Mouse (Mus musculus) kidney, postnatal 4 days (tissue): ENCODE measurements around the gene Ddx39.

Experiments used
- DNase-seq, 2 experiments: peaks; one replicate each; pipeline ENCODE4 v3.0.0; 2021; ENCODE audit warnings: mixed read lengths in 2 of 2

The Ddx39 gene

DNA sequence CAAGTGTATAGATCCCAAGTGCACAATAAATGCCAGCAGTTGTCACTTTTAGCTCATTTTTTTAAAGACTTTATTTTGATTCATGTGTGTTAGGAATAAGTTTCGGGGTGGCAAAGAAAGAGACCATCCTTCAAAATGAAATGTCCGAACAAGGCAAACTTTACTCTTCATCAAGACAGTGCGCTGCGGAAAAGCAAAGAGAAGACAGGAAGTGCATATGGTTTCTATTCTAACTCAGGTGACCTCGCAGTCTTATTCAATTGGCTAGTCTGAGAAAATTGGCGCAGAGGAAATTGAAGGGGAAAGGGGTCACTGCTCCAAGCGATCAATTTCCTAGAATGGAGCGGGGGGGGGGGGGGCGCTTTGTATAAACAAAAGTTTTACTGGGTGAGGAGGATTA lies 15.4 kb upstream of the Ddx39 start:
- no peak for DNase-seq

DNA sequence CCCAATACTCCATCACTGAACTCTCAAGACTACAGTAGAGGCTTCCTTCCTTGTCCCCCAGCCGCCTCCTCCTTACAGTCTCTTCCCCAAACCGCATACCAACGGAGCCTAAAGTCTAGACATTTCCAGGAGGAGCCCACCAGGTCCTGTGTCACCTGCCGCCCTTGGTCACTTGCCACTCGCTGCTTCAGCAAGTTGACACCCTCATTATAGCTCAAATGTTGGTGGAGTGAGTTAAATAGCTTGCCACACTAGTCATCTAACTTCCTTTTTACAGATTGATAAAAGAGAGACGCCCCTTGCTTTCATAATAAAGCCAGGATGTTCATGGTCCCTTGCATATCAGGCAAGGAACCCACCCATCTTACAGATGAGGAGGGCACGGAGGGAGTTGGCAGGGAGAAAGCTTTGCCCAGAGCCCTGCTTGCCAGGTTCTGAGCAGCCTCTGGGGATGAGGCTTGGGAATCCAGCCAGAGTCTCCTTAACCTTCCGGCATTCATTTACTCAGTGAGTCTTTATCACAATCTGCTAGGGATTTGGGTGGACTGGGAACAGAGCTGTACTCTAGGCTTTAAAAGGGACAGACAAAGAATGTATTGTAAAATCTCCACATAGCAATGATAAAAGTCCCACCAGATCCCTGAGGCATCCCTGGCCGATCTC lies 14.4 kb upstream of the Ddx39 start:
- no peak for DNase-seq

DNA sequence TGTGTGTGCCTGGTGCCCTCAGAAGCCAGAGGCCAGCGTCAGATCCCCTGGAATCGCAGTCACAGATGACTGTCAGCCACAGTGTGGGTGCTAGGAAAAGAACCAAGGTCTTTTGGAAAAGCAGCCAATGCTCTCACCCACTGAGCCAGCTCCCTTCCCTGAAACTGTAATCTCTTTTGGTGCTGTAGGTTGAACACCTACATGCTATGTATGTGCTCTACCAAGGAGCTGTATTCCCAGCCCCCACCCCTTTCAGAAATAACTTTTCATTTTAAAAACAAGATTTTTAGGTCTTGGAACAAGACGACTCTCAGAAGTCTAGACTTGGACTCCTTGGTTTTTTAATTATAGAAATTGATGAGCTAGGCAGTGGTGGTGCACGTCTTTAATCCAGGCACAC lies 11.6 kb upstream of the Ddx39 start:
- no peak for DNase-seq

DNA sequence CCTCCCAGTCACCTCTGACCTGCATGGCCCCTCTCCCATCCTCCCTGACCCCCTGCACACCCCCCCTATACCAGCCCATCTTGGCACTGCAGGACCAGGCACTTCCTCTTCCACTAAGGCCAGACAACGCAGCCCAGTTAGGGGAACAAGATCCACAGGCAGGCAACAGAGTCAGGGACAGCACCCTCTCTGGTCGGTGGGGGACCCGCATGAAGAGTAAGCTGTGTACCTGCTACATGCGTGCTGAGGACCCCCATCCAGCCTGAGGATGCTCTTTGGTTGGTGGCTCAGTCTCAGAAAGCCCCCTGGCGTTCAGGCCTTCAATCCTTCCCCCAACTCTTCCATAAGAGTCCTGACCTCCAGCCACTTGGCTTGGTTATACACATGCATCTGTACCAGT lies 8.6 kb upstream of the Ddx39 start:
- DNase-seq: no peak

DNA sequence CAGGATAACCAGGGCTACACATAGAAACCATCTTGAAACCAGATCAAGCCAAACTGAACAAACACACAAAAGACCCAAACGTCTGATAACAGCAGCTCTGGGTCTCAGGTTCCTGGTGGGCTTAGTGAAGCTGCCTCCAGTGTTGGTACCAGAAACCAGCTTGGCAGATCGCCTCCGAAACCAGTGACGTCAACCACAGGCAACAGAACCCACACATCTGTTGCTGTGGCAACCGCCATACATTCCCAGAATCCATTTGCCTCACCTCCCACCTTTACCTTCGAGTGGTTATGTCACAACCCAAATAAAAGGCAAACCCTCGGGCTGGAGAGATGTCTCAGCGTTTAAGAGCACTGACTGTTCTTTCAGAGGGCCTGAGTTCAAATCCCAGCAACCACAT lies 7.4 kb upstream of the Ddx39 start:
- DNase-seq: no peak

DNA sequence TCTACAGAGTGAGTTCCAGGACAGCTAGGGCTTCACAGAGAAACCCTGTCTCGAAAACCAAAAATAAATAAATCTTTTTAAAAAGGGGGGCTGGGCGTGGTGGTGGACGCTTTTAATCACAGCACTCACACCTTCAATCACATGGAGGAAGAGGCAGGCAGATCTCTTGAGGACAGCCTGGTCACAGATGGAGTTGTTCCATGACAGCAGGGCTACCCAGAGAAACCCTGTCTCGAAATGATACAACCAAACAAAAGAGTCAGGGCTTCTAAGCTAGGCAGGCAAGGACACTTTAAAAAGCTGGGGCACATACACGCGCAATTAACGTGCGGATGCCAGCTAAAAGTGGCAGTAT lies 324 bp upstream of the Ddx39 start:
- DNase-seq: no peak

DNA sequence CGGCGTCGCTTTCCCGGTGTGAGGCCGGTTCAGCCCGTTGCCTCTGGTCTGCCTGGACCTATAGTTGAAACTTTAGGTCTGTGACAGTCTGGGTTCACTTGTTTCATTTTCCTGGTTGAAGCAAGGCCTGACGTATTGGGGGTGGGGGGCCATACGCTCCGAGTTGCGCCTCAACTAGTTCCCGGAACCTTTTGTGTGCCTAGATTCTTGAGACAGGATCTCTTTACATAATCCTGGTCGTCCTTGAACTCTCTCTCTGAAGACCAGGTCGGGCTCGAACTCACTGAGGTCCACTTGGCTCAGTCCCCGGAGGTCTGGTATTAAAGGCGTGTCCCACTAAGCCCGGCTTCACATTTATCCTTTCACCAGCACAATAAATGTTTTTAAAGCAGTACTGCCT lies 794 bp downstream of the Ddx39 start:
- DNase-seq: no peak

DNA sequence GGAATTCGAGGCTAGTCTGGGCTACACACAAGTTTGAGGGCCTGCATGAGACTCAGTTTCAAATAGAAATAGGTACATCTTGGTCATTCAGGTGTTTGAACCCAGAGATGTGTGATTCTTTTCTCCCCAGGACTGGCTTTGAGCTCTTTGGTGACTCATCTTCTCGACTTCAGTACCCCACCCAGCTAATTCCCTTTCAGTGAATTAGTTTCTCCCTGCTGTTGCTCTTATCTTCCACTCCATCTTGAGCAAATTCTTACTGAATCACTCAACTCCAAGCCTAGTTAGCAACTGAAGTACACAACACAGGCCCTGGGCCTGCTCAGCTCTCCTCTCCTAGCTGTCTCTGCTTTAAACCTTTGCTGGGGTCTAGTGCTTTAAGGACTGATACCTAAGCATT lies 1.6 kb downstream of the Ddx39 start:
- no peak for DNase-seq

DNA sequence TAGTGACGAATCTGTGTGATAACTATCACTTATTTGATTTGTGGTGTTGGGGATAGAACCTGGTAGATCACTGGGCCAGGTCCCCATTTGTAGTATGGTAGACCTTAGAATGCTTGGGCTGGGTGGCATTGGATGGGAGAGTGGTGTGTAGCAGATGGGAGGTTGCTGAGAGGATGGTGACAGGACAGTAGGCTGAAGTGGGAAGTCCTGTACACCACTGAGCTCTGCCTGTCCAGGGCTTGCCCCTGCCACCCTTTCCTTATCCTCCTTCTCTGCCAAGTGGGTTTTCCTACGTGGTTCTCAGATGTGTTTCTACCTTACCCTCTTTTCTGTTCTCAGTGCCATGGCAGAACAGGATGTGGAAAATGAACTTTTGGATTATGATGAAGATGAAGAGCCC lies 4.1 kb downstream of the Ddx39 start:
- no peak for DNase-seq

DNA sequence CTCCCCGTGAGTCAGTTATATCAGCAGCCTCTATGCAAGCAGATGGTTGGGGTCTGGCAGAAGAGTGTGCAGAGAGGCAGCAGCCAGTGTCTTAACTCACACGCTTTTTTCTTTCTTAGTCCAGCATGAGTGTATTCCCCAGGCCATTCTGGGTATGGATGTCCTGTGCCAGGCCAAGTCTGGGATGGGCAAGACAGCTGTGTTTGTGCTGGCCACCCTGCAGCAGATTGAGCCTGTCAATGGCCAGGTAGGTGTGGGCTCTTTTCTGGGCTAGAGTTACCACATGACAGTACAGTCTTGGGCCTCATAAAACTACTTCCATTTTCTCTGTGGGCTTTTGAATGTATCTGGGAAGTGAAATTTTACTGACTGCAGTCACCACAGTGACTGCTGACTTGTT lies 4.7 kb downstream of the Ddx39 start:
- DNase-seq: no peak

DNA sequence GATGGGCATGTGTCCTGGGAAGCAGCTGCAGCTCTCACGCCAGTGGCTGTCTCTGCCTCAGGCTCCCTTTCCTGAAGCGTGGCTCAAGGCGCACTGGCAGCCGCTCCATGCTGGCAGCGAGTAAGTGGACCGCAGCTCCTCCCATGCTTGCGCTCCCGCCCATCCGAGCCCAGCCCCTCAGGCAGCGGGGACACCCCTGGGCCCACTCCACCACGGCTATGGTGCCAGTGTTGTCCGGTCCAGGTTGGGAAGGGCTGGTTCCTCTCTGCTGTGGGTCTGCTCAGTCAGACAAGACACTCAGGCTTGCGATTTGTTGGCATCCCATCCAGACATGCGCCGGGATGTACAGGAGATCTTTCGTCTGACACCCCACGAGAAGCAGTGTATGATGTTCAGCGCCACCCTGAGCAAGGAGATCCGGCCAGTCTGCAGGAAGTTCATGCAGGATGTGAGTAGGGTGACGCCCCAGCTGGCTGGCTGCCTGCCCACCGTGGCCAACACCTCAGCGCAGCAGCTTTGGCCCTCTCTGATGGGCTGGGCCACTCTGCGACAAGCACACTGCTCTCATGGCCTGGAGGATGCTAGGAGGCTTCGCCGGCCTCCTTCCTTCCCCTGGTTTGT lies 6.5 kb downstream of the Ddx39 start:
- DNase-seq: peak; percentile 71 to 82

DNA sequence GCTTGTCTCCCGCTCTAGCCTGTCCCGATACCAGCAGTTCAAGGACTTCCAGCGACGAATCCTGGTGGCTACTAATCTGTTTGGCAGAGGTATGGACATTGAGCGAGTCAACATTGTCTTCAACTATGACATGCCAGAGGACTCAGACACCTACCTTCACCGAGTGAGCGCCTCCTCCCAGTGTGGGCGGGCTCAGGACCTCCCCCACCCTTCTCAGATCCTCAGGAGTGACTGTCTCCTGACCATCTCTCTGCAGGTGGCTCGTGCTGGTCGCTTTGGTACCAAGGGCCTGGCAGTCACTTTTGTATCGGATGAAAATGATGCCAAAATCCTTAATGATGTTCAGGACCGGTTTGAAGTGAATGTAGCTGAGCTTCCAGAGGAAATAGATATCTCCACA lies 7.7 kb downstream of the Ddx39 start:
- DNase-seq: no peak

DNA sequence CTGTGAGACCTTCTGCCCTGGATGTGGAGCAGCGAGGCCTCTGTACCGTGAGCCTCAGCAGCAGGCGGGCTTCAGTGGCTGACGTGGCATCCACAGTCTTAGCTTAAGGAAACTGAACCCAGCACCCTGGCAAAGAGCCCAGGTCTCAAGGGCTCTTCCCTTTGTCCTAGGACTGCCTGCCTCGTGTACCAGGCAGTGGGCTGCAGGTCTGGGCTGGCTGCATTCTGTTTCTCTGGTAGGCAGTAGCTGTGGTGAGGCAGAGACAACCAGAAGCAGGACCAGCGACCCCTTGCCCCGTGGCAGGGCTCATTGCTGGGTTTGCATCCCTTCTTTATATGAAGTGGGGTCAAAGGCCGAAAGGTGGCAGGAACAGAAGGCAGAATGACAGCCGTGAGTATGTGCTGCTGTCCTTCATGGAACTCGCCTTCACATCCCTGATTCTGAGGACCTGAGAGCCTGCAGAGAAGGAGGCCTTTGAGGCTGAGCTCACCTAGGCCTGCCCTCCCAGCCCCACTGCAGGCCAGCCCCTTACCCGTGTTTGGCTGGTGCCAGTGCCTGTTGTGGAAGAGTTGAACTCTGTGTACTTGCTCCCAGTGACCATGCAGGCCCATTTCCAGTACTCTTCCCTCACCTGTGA lies 8.6 kb downstream of the Ddx39 start:
- no peak for DNase-seq

DNA sequence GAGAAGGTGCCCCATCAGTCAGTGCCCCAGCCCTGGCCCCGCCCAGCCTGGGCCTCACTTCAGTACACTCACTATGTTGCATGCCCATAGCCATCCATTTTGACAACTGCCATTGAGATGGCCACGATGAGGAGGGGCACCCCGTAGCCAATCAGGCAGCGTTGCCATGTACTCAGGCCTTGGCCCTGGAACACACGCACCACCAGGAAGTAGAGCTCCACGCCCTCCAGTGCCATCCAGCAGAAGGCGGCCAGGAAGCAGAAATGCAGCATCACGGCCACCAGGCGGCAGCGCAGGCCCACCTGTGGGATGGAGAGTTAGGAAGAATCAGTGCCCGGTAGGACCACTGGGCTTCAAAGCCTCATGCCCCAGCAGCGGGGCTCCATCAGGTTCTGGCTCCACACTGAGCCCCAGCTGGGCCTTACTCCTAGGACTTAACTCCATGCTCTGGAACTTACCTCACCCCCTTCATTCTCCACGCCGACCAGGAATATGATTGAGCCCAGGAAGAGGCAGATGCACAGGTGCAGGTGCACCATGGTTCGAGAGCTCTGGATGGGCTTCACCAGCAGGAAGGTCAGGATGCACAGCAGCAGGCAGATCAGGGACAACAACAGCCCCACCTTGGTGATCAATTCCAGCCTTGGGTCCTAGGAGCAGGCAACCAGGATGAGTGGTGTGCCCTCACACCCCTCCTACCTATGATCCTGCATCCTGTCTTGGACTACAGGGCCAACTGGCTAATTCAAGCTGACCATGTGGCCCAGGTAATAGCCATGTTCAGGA lies 9.9 kb downstream of the Ddx39 start:
- peak; percentile 89 to 93 for DNase-seq

DNA sequence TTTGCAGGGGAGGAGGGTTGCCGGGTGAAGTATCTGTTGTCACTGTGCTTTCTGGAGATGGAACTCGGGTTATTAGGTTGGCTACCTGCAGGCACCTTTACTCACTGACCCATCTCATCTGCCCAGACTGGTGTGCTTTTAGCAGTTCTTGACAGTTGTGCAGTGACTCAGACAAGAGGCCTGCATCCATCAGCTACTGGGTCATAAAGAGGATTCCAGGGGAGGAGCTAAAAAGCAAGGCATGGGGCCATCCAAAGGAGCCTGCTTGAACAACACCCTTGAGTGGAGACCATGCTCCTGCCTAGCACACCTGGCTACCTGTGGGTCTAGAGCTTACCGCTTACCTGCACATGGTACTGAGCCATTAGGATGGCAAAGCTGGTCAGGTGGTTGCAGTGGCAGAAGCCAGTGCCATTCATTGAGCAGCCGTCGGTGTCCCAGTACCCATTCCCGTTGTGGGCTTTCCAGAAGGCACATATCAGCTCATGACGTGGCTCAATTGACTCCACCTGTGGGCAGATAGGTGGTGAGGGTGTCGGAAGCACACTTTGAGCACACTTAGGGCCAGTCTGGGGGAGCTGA lies 10.6 kb downstream of the Ddx39 start:
- DNase-seq: no peak

DNA sequence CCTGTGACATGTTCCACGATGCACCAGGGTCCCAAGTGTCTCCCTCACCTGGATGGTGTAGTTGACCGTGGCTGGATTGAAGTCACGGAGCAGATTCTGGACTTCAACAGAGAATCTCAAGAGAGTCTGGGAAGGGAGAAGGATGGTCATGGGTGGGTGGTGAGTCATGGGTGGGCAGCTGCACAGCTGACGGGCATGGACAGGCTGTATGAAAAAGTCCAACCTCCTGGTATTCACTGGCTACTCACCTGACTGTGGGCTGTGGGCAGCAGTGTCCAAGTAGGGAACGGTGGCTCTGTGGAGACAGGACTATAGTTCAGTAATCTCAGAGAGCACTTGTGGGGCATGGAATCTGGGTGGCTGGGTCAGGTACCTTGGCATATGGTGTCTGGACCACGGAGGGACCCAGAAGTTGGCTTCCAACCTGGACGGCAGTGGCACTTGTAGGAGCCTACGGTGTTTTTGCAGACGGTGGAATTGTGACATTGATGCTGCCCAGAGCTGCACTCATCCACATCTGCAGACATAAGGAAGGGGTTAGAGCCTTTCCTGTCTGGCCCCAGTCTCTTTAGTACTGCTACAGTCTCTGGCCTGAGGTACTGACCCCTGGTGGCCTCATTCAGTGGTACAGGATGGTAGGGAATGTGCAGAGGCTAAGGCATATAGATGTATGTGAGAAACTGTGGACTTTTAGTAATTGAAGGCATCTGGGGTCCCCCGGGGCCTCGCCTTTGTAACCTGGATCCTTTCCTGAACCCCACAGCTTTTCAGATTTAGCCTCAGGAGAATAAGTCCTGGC lies 14.2 kb downstream of the Ddx39 start:
- DNase-seq: peak; percentile 74 to 75

DNA sequence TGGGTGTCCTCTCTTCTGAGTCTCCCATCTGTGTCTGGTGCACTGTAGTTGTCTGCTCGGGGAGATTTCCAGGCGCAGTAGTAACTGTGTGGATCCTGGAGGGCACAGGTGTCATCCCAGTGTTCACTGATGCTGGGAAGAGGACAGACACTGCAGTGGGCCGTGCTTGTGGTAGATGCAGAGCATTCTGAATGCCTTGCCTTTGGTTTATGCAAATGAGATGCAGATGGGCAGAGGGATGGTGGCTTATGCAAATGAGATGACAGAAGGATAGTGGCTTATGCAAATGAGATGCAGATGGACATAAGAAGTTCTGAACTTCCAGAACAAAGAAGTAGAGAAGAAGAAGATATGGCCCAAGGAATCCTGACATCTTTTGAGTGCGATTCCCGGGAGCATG lies 16.9 kb downstream of the Ddx39 start:
- DNase-seq: no peak

DNA sequence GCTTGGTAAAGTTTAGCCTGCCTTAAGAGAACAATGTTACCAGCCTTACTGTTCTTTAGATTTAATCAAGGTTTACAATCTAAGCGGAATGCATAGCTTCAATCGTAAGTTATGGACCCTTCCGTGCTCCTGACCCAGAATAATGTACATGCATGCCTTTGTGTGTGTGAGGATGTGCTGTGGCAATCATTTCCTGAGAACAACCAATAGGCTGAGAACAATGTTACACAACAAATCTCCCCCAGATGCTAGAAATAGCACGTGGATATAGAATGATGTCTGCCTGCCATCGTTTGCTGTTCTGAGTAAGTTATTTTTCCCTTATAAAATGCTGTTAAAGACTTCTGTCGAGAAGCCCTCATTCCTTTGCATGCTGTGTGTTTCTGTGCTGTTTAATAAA lies 17.9 kb downstream of the Ddx39 start:
- DNase-seq: no peak

DNA sequence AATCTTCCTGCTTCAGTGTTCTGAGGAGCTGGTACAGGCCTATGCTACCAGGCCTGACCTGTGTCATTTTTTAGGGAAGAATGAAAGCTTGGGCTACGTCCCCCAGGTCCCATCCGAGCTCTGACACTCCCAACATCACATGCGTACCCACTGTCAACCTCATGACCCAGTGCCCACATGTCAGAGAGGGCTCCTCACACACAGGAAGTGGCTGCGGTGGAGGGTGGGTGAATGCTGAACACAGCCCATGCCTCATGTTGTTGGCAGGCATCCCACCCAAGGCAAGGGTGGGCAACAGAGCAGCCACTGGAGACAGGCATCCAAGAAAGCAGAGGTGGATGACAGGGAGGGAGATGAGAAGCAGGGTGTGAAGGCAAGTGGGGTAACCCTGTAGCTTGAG lies 21.7 kb downstream of the Ddx39 start:
- no peak for DNase-seq

DNA sequence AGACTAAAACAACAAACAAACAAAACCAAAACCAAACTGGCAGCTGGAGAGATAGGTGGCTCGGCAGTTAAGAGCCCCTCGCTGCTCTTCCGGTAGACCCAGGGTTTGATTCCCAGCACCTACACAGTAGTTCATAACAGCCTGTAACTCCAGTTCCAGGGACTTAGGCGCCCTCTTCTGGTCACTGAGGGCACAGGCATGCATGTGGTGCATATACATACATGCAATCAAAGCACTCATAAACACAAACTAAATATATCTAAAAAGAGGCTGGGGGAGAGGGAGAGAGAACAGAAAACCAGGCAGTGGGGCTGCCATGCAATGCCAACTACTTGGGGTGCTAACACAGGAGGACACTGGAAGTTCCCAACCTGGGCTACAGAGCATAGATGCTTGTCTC lies 22.4 kb downstream of the Ddx39 start:
- no peak for DNase-seq

DNA sequence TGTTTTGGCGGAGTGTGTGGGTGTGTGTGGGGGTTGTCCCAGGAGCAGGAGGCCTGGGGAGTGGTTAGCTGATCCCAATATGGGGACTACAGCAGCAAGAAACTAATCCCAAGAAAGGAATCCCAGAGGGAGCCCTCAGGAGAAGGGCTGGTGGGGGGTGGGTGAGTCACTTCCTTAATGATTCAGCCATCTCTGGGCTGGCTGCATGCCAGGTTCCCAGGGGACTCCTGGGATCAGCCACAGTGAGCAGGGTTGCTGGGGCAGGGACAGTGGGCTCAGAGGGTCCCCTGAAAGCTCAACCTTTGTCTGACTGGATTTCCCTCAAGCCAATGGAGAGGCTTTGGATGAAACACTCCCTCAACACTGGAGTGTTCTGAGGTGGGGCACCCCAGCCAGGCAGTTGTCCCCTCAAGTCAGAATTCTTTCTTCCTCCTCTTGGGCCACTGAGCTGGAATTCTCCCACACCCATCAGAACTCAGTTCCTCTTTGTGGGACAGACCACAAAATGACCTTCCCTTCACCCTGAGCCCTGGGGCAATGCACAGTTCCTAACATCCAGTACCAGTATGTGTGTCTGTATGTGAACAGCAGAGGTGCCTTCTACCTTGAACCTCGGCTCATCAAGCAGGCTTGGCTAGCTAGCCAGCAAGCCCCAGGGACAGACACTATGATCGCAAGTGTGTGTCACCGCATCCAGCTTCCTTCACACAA lies 23.0 kb downstream of the Ddx39 start:
- peak; percentile 79 to 87 for DNase-seq
